Mouse (Mus musculus) forebrain, embryonic 15.5 days (tissue): ENCODE measurements around the gene Gjb1. TPM values are rescaled to one million over a fixed set of nuclear protein-coding genes. Genes with fewer than 3 reads are reported as not detected.
"Not testable (repeated sequence)": the region's sequence is repeated elsewhere in the genome, so short reads cannot be mapped to it uniquely, and the experiment has no call there.

Source experiments
- ATAC-seq: fragments of 200-750 bp; cut with Nextera tagmentation; replicated peaks from 2 replicates; pipeline ENCODE4 v1.8.0; 2017; ENCODE audit warnings: mild to moderate bottlenecking, moderate TSS enrichment, moderate library complexity
- H3K27ac ChIP-seq: fragments of 300-500 bp; sonication (generic); replicated peaks from 2 replicates; pipeline ENCODE4 v1.5.1; 2015; ENCODE audit warnings: mild to moderate bottlenecking, inconsistent platforms
- H3K27me3 ChIP-seq: fragments of 300-500 bp; sonication (generic); 2 replicates; pipeline ENCODE4 v1.6.1; 2015; ENCODE audit warnings: inconsistent platforms
- H3K36me3 ChIP-seq: fragments of 300-500 bp; sonication (generic); 2 replicates; pipeline ENCODE4 v1.6.1; 2015; ENCODE audit warnings: mild to moderate bottlenecking, inconsistent platforms
- H3K4me1 ChIP-seq: fragments of 300-500 bp; sonication (generic); 2 replicates; pipeline ENCODE4 v1.6.1; 2015; ENCODE audit warnings: inconsistent platforms
- H3K4me2 ChIP-seq: fragments of 300-500 bp; sonication (generic); replicated peaks from 2 replicates; pipeline ENCODE4 v1.6.1; 2015; ENCODE audit warnings: mild to moderate bottlenecking, inconsistent platforms
- H3K4me3 ChIP-seq: fragments of 300-500 bp; sonication (generic); 2 replicates; pipeline ENCODE4 v1.5.1; 2015; ENCODE audit warnings: mild to moderate bottlenecking, inconsistent platforms
- H3K9ac ChIP-seq: fragments of 300-500 bp; sonication (generic); replicated peaks from 2 replicates; pipeline ENCODE4 v1.6.1; 2015; ENCODE audit warnings: mild to moderate bottlenecking, inconsistent platforms
- H3K9me3 ChIP-seq: fragments of 300-500 bp; sonication (generic); 2 replicates; pipeline ENCODE4 v1.6.1; 2016; ENCODE audit warnings: inconsistent platforms
- WGBS: fragments of 180-500 bp; shearing (Covaris S2); methylation state at CpG from one replicate; pipeline ENCODE4 v1.1.7; 2015; ENCODE audit warnings: mixed read lengths; 5-methylcytosine and 5-hydroxymethylcytosine counted together
- polyA plus RNA-seq: library from polyadenylated mRNA; unstranded; fragments of >200 nt; fragmentation: Nextera tagmentation; extraction: Ambion mirVana; gene quantifications from 2 replicates; pipeline ENCODE4 v1.2.1, GENCODE M21; 2015

The Gjb1 gene
- 0.29 and 0.60 TPM in 2 replicates for polyA plus RNA-seq

GRCm38 (mm10) chrX:101376190-101376968 lies at the start of gene Gjb1:
Gene Gjb1 (plus strand): TSS chrX:101376378.
- no peak within 1 kb of the TSS for H3K4me3 ChIP-seq
- H3K9ac ChIP-seq, result no peak within 1 kb of the TSS
- H3K27ac ChIP-seq, result no peak within 1 kb of the TSS
- no peak within 1 kb of the TSS for H3K4me2 ChIP-seq
- no peaks in the 10 kb centered on the region for H3K27me3 ChIP-seq
- no peaks in the 10 kb centered on the region for H3K4me1 ChIP-seq
- ATAC-seq, result no peak
- H3K9me3 ChIP-seq, result no peaks in the 10 kb centered on the region
- 82% methylated on average over 7 of the region's 7 CpGs for WGBS
- no peaks in the 10 kb centered on the region for H3K36me3 ChIP-seq

GRCm38 (mm10) chrX:101329372-101330028 lies 46.7 kb upstream of the Gjb1 start:
- WGBS, result 30% methylated on average over 10 of the region's 10 CpGs

GRCm38 (mm10) chrX:101332031-101332374 lies 44.2 kb upstream of the Gjb1 start:
- Histone ChIP-seq H3K4me2 (peak overlapping the region; percentile 42), H3K9me3 (no peaks in the 10 kb centered on the region), H3K9ac (peak overlapping the region; percentile 45), H3K4me1 (peaks cover 3% of the 10 kb centered on the region; the same call in 1 of the 2 replicates), H3K27ac (peak overlapping the region; percentile 90), H3K36me3 (no peaks in the 10 kb centered on the region), H3K27me3 (no peaks in the 10 kb centered on the region), H3K4me3 (peak overlapping the region; percentile 41)
- peak; percentile 39 for ATAC-seq
- 41% methylated on average over 9 of the region's 9 CpGs for WGBS

More at GRCm38 (mm10) chrX:101329372-101330028, 46.7 kb upstream of the Gjb1 start:
- Histone ChIP-seq H3K9me3 (no peaks in the 10 kb centered on the region), H3K4me2 (no peak overlapping the region), H3K27me3 (no peaks in the 10 kb centered on the region), H3K4me3 (no peak overlapping the region), H3K36me3 (no peaks in the 10 kb centered on the region), H3K9ac (no peak overlapping the region), H3K4me1 (peaks cover 3% of the 10 kb centered on the region; the same call in 1 of the 2 replicates), H3K27ac (peak overlapping the region; percentile 65)
- no peak for ATAC-seq

GRCm38 (mm10) chrX:101332375-101333211 lies 43.6 kb upstream of the Gjb1 start:
- Histone ChIP-seq H3K9ac (peak overlapping the region; percentile 45), H3K4me1 (peaks cover 3% of the 10 kb centered on the region; the same call in 1 of the 2 replicates), H3K36me3 (no peaks in the 10 kb centered on the region), H3K27ac (peak overlapping the region; percentile 90), H3K27me3 (no peaks in the 10 kb centered on the region), H3K4me2 (peak overlapping the region; percentile 48), H3K4me3 (peak overlapping the region; percentile 41), H3K9me3 (no peaks in the 10 kb centered on the region)
- 17% methylated on average over 29 of the region's 49 CpGs for WGBS
- ATAC-seq, result peak; percentile 97

- Histone ChIP-seq H3K4me3 (no peak overlapping the region), H3K9me3 (no peaks in the 10 kb centered on the region), H3K4me1 (peaks cover 3% of the 10 kb centered on the region; the same call in 1 of the 2 replicates), H3K27ac (no peak overlapping the region), H3K4me2 (no peak overlapping the region), H3K9ac (no peak overlapping the region), H3K27me3 (no peaks in the 10 kb centered on the region), H3K36me3 (no peaks in the 10 kb centered on the region)
- no peak for ATAC-seq
- WGBS, result 83% methylated on average over 5 of the region's 5 CpGs
Measured at GRCm38 (mm10) chrX:101334606-101335005, 41.6 kb upstream of the Gjb1 start.

- ATAC-seq, result no peak
- H3K9me3 ChIP-seq, result no peaks in the 10 kb centered on the region
- H3K4me1 ChIP-seq, result no peaks in the 10 kb centered on the region
- WGBS, result 57% methylated on average over 4 of the region's 4 CpGs
- H3K9ac ChIP-seq, result no peak overlapping the region
- H3K27me3 ChIP-seq, result no peaks in the 10 kb centered on the region
- H3K36me3 ChIP-seq, result no peaks in the 10 kb centered on the region
- no peak overlapping the region for H3K4me2 ChIP-seq
- no peak overlapping the region for H3K27ac ChIP-seq
- H3K4me3 ChIP-seq, result no peak overlapping the region
Measured at GRCm38 (mm10) chrX:101338666-101339065, 37.5 kb upstream of the Gjb1 start.

GRCm38 (mm10) chrX:101342837-101343236 lies 33.3 kb upstream of the Gjb1 start:
- not testable (repeated sequence) for H3K4me1 ChIP-seq, H3K4me3 ChIP-seq, H3K9me3 ChIP-seq, H3K4me2 ChIP-seq, H3K27me3 ChIP-seq, H3K36me3 ChIP-seq, ATAC-seq, H3K9ac ChIP-seq, H3K27ac ChIP-seq
- 71% methylated on average over 2 of the region's 2 CpGs for WGBS

- Histone ChIP-seq H3K9me3 (no peaks in the 10 kb centered on the region), H3K4me2 (no peak overlapping the region), H3K27me3 (no peaks in the 10 kb centered on the region), H3K4me1 (no peaks in the 10 kb centered on the region), H3K27ac (no peak overlapping the region), H3K9ac (no peak overlapping the region), H3K36me3 (no peaks in the 10 kb centered on the region), H3K4me3 (no peak overlapping the region)
- WGBS, result 92% methylated on average over 2 of the region's 2 CpGs
- ATAC-seq, result no peak
Measured at GRCm38 (mm10) chrX:101345456-101345855, 30.7 kb upstream of the Gjb1 start.

- Histone ChIP-seq H3K4me3 (no peak overlapping the region), H3K27ac (peak overlapping the region; percentile 31; the same call in 1 of the 2 replicates), H3K4me1 (no peaks in the 10 kb centered on the region), H3K4me2 (no peak overlapping the region), H3K9ac (no peak overlapping the region), H3K36me3 (no peaks in the 10 kb centered on the region), H3K27me3 (no peaks in the 10 kb centered on the region), H3K9me3 (no peaks in the 10 kb centered on the region)
- 67% methylated on average over 4 of the region's 4 CpGs for WGBS
- no peak; the same call in 1 of the 2 replicates for ATAC-seq
Measured at GRCm38 (mm10) chrX:101346475-101346874, 29.7 kb upstream of the Gjb1 start.

GRCm38 (mm10) chrX:101351188-101351587 lies 25.0 kb upstream of the Gjb1 start:
- WGBS, result 21% methylated on average over 4 of the region's 4 CpGs
- Histone ChIP-seq H3K27me3 (no peaks in the 10 kb centered on the region), H3K27ac (no peak overlapping the region), H3K4me2 (no peak overlapping the region), H3K4me1 (no peaks in the 10 kb centered on the region), H3K9me3 (no peaks in the 10 kb centered on the region), H3K4me3 (no peak overlapping the region), H3K36me3 (no peaks in the 10 kb centered on the region), H3K9ac (no peak overlapping the region)
- ATAC-seq, result peak; percentile 48; the same call in 1 of the 2 replicates

GRCm38 (mm10) chrX:101358902-101359301 lies 17.3 kb upstream of the Gjb1 start:
- WGBS, result 61% methylated on average over 4 of the region's 4 CpGs
- not testable (repeated sequence) for H3K4me2 ChIP-seq, H3K27me3 ChIP-seq, H3K36me3 ChIP-seq, H3K4me1 ChIP-seq, H3K9me3 ChIP-seq, H3K9ac ChIP-seq, H3K27ac ChIP-seq, ATAC-seq, H3K4me3 ChIP-seq

- Histone ChIP-seq H3K9ac (no peak overlapping the region), H3K27ac (no peak overlapping the region), H3K27me3 (no peaks in the 10 kb centered on the region), H3K9me3 (no peaks in the 10 kb centered on the region), H3K4me3 (no peak overlapping the region), H3K36me3 (no peaks in the 10 kb centered on the region), H3K4me1 (no peaks in the 10 kb centered on the region), H3K4me2 (no peak overlapping the region)
- 75% methylated on average over 7 of the region's 7 CpGs for WGBS
- ATAC-seq, result no peak
Measured at GRCm38 (mm10) chrX:101369001-101369400, 7.2 kb upstream of the Gjb1 start.
